Mouse (Mus musculus) right cerebral cortex, adult 2 months (tissue): ENCODE measurements around the gene Olfr58.
"Not testable (repeated sequence)": the region's sequence is repeated elsewhere in the genome, so short reads cannot be mapped to it uniquely, and the experiment has no call there.

Experiments used
- DNase-seq, 2 experiments: peaks; one replicate each; pipeline ENCODE4 v3.0.0; 2021 to 2022; ENCODE audit warnings: low spot score in 2 of 2

The Olfr58 gene

DNA sequence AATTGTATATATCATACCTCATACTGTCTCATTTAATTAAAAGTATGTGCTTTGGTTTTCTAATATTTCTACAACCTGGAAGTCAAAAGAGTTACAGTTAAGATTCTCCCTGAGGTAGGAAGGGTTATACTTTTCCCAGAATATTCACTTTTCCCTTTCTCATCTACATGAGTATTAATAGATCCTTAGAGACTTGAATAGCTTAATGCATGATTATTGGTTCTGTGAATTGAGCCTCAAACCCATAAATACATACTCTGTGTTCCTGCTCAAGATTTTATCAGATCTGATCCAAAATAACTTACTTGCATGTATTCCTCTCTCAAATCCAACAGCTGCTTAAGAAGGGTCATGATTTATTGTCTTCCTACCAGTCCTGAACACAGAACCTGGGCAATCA lies at the start of gene Olfr58:
TSS of gene Olfr58 (plus strand) at position 301 of the 400 bp plus-strand sequence.
- no peak for DNase-seq

- no peak for DNase-seq
Measured at GRCm38 (mm10) chr9:19769136-19769535, 10.9 kb upstream of the Olfr58 start.

DNA sequence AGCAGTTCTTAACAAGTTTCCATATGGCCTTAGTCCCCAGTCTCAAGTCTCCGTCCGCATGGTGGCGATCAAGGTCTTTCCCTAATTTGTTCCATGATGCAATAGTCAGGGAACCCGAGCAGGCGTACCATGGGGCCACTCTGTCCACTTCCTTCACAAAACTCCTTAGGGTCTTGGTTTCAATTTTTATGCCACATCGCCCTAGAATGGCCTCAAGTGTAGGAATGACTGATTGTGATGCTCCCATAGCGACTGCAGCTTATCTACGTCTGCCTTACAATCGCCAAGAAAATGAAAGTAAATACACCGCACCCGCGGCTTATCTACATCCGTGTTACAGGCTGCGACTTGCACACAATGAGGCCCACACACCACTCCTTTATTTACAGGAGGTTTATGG lies 10.4 kb upstream of the Olfr58 start:
- DNase-seq: no peak

DNA sequence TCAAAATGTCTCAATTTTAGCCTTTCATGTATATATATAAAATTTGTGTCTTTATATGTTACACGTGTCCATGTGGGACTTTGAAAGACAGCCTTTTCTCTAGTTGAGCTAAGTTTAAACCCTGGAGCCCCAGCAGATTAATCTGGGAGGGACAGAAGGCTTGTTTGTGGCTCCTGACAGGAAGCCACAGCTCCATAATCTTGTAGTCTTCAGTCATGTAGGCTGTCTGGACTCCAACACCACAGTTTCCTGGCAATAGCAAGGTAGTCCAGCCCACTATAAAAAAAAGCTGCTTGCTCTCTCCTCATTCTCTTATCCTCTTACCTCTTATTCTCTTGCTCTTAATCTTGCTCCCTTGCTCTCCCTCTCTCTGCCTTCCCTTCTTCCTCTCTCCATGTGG lies 22.9 kb downstream of the Olfr58 start:
- DNase-seq: no peak

- not testable (repeated sequence) for DNase-seq
Measured at GRCm38 (mm10) chr9:19804606-19805005, 24.5 kb downstream of the Olfr58 start, which contains the start of gene Olfr859. Gene Olfr859, plus strand, starts transcription at chr9:19804906.
